Mouse (Mus musculus): ENCODE measurements at regions not wholly inside any gene's neighbourhood (a gene's known extent, or its start where the extent isn't known, plus 50 kb on each side); places are given as distances from the start of the nearest gene placed in this dataset.

DNA sequence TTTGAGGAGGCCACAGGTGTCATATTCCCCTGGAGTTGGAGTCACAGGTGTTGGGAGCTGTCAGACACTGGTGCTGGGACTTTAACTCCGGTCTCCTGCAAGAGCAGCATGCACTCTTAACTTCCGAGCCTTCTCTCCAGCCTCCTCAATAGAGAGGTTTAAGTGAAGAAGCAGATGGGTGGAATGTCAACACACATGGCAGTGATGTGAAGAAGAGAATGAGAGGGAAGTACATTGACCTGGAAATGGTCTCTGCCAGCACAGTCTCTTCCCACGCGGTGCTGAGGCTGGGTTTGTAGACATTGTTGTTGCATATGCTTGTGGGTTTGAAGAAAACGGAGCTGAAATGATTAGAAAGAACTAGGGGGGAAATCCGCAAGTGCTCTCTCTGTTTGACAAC lies 112.0 kb upstream of the Fn1 start:
- no peak for DNase-seq

DNA sequence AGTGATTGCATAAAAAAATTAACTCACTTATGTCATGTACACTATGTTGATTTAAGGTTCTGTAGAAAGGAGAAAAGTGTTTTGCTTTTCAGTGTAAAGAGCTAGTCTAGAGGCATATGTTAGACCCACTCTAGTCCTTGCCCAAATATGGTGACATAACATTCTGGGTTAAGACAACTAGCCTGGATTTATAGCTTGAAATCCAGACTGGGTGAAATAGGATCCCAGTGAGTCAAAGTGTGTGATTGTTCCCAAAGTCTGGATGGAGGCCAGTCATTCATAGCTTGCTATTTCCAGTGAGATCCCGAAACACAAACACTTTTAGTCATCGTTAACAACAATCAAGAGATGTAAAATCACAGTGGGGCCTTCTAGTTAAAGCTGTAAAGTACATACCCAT lies 110.5 kb upstream of the Fn1 start:
- DNase-seq: no peak

DNA sequence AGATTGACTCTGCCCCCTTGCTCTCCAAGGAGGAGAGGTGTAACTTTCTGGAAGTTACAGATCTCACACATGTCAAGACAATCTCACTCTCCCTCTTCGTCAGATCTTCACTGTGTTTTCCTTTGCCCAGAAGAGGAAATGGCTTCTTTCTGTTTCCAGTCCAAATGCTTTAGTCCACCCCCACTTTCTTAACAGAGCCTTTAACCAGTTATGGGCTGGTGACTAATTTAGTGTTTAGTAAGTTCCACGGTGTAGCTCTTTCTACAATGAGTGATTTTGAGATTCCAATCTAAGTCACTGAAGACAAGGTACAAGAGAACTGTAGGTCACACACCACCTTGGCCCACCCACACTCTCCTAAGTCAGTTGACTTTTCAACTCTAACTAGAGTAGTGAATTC lies 107.3 kb upstream of the Fn1 start:
- DNase-seq: no peak

DNA sequence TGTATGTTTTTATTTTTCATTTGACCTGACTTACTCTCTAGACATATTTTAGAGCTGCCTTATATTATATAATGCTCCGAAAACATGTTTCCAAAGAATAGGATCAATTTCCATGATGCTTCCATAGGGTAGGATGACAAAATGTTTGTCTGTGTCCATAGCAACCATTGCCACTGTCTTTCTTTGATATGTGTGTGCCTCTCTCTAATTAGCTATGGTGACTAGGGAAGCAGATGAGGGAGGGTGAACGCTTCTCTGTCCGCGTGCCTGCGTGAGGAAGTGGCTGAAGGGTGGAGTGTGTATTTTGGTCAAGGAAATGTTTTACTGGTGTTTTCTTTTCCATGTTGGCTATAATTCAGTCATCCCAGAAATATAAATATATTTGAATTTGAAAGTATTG lies 104.2 kb upstream of the Fn1 start:
- no peak for DNase-seq

DNA sequence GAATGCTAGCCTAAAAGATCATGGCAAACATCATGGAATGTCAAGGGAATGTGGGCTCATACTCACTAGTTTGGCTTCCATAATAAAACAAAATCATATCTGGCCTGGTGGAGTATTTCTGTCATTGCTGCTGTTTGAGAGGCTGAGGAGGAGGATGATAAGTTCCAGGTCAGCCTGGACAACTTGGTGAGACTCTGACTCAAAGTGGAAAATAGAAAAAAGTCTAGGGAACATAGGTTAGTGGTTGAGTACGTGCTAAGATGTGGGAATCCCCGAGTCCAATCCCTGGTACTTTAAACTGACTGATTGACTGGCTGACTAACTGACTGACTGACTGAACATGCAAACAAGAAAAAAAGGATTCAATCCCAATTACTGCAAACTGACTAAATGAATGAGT lies 103.2 kb upstream of the Fn1 start:
- DNase-seq: no peak

DNA sequence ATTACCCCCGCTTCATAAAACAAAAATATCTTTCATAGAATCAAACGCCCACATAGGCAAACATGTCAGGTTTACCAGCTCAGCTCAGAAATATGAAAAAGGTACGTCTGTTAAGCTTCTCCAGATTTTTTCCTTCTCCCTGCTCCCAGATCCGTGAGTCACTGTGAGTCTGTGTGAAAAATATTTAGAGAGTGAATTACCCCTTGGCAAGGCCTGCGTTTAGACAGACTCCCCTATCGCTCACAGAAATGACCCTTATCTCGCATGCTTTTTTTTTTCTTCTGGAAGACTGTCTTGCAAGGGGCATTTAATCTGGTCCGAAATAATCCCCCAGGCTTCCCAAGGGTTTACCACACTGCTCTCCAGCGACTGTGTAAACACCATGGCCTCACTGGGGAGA lies 102.4 kb upstream of the Fn1 start:
- no peak for DNase-seq

DNA sequence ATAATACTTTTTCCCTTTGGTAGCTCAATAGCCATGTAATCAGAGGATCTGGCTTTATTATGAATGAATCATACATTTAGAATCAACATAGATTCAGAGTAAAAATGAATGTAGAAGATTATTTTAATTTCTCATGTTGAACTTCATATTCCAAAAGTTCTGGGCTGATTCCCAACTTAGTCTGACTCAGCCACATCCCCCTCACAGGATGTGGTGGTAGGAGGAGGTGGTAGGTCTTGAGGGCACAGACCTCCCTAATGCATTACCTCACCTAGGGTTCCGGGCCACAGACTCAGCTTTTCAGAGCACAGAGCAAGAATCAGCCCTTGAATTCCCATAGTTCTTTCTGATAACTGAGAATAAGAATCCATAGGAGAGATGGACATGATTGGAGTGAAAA lies 99.4 kb upstream of the Fn1 start:
- DNase-seq: no peak

DNA sequence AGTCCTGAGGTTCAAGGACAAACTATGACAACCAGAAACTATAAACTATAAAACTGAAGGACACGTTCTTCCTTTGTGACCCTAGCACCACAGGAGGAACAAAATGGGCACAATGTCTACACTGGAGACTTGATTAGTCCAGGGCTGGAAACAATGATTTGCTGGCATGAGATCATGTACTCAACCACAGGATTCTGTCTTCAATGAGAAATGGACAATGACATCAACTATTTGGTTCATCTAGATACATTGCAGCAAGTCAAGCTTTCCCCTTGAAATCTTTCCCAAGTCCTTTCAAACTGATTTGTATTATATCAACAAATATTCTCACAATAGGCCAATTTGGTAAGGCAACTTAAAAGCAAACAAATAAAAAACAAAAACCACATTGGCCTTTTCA lies 98.6 kb upstream of the Fn1 start:
- no peak for DNase-seq

DNA sequence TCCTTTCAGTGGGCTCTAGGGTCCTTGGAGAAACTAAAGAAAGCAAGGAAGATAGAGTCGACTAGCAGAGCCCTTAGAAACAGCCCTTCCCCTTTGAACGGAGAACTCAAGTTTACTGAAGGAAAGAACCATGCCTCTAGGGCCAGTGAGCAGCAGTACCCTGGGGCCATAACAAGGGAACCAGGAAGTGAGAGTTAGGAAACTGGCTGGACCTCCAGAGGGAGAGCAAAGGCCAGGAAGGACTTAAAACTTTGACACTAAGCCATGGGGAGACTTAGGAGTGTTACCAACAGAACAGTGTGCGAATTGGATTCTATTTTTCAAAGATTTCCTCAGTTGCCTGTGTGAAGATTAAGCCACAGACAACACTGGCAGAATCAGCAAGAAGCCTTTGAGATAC lies 82.6 kb upstream of the Fn1 start:
- DNase-seq: no peak

DNA sequence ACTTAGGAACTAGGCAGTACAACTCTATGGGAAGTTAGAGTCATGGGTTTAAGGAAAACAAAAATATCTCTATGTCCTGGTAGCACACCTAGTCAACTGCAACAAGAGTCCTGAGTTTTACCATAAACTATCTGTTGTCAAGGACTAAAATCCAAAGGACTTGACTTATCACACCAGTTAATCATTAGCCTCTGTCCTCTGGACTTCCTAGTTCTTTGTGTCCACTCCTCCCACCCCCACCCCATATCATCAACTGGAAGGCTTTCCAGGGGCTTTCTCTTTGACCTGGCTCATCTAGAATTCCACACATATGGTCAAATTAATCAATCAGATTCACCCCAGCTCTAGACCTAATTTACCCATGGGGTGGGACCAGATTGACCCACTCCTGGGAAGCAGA lies 78.6 kb upstream of the Fn1 start:
- DNase-seq: no peak

DNA sequence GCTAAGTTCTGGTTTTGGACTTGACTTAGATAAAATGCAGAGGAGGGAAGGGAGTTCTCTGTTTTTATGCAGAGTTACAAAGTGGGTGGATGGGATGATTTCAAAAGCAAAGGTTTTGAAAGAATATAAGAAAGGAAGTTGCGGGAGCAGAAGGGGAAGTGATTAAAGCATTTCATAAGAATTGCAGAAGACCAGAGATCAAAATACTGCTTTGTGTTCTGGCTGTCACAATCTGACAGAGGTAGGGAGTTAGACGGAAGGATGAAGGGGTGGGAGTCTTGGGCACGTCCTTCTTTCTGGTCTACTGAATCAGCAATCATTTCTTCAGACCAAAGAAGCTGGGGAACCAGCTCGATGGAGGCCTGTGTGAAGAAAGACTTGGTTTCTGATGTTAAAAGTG lies 78.0 kb upstream of the Fn1 start:
- DNase-seq: no peak

DNA sequence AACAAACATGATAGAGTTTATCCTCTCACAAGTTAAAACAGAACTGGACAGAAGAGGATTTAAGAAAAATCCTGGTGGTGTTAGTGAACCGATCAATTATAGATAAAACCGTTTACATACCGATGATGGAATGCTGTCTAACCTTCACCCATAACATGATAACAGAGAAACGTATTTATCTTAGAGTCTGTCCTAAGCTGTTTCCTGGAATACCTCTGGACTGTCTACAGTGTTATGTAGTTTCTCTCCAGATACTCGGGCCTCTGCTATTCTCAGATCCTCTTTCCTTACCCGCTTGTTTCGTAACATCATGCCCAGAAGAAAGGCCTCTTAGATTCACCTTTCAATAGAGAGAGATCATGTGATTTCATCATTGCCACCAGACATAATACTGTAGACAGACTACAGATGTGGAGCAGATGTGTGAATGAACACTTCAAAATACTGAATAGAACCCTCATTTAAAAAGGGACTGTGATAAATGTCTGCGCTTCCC lies 75.9 kb upstream of the Fn1 start:
- DNase-seq: no peak

DNA sequence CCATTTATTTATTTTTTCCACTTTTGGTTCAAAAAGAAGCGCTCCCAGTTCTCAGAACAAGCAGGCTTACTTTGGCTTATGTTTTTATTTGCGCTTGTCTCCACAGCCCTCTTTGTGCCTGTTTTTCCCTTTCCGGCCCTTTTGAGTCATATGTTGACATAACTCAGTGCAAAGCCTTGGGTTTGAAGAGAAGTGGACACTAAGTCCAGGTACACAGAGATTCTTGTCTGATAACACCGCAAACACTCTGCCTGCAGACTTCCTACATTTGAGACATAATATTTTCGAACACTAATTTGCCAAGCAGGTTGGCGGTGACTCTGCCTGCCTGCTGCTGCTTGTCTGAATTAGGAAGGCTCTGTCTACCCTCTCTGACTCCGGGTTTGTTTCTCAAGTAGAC lies 70.8 kb upstream of the Fn1 start:
- no peak for DNase-seq

DNA sequence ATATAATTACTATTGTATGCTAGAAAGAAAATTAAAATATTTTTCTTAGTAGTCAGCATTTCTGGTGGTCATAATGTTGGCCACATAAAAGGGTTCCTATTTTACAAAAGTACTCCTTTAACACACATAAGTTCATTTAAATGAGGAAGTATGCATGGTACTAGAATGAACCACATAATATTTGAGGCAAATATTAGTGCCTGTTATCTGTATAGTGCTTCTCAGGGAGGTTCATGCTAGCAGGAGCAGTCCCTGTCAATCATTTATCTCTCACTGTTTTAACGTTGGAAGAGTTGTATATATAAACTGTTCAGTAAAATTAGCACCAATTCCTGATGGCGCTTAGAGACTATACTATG lies 70.0 kb upstream of the Fn1 start:
- DNase-seq: no peak

DNA sequence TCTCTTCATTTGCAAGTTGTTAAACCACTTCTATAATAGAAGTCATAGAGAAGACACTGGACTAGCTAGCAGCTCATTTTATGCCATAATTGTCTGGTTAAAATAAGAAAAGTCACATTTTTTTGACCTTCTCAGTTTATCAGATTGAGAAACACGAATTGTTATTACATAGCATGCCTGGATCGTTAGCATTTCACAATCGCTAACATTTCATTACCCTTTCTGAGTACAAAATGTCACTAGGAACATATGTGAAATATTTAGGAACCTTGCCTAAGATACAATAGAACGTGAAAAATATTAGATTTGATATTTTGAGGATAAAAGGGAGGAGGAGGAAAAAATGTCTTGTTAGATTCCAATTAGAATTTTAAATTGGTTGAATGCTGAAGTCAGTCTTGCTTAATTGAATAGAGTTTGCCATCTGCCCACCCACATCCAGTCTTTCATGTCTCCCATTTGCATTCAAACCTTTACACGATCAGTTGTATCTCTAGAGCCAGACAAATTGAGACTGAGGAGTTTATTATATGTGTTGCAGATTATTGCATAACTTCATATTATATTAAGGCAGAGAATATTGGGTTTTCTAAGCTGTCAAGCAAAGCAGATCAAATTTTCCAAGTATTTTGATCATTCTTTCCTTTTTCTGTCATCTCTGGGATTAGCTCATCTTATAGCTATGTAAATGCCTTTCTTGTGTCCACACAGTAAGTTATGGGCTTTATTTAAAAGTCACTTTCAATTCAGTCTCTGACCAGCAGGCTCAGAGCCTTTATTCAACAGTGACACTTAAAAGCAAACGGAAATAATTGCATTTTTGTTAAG lies 69.4 kb upstream of the Fn1 start:
- DNase-seq: no peak

Measured in gastrocnemius, postnatal 10 days (tissue).